1 mouse cellular context compared by ENCODE assay signal in genomic region chr19:8760757-8761156, GRCm38 (mm10).
TF ChIP-seq lines count a peak whose summit lies in the region.

No protein-coding gene starts in this region.

TF ChIP-seq in MEL, 35 proteins besides CTCF, POLR2A, EP300 and RAD21 (continued from another document):
- TF ChIP-seq TAL1 (IDR thresholded peaks at IDR 0.05; ENCODE audit: low read length), result no peak
- no peak for TF ChIP-seq KAT2A (conservative IDR thresholded peaks at IDR 0.05; ENCODE audit: low read depth, low read length)
- TF ChIP-seq MAFK (IDR thresholded peaks at IDR 0.05; ENCODE audit: borderline replicate concordance, low read depth, low read length), result no peak
- no peak for TF ChIP-seq TBP (IDR thresholded peaks at IDR 0.05; ENCODE audit: low read depth, low read length)
- no peak for TF ChIP-seq ZKSCAN1 (IDR thresholded peaks at IDR 0.05; ENCODE audit: low read depth, low read length)
